Mouse (Mus musculus): ENCODE measurements around the gene Olfr1275.

The Olfr1275 gene

GRCm38 (mm10) chr2:111235186-111235585 lies at the start of gene Olfr1275:
Gene Olfr1275, minus strand, starts transcription at chr2:111235286.
- no peak for DNase-seq

GRCm38 (mm10) chr2:111274006-111274405 lies 38.9 kb upstream of the Olfr1275 start, which contains the start of gene Olfr1277:
Gene Olfr1277, minus strand, starts transcription at chr2:111274106.
- DNase-seq: no peak

- no peak for DNase-seq
Observed at GRCm38 (mm10) chr2:111254216-111254615, 19.1 kb upstream of the Olfr1275 start, which contains the start of gene Olfr1276. Gene Olfr1276, plus strand, starts transcription at chr2:111254516.

GRCm38 (mm10) chr2:111229502-111229901 lies 5.6 kb downstream of the Olfr1275 start, which contains the start of gene 4930430A15Rik:
Gene 4930430A15Rik, minus strand, starts transcription at chr2:111229602.
- DNase-seq: no peak

GRCm38 (mm10) chr2:111182068-111182467 lies 53.0 kb downstream of the Olfr1275 start:
- no peak for DNase-seq
